Mouse (Mus musculus): Measurements from ENCODE around the gene Kirrel3. TPM values are rescaled to one million over a fixed set of nuclear protein-coding genes. Genes with fewer than 3 reads are reported as not detected.

Gene Kirrel3
- polyA plus RNA-seq, 1 experiment = 0.80 TPM

DNA sequence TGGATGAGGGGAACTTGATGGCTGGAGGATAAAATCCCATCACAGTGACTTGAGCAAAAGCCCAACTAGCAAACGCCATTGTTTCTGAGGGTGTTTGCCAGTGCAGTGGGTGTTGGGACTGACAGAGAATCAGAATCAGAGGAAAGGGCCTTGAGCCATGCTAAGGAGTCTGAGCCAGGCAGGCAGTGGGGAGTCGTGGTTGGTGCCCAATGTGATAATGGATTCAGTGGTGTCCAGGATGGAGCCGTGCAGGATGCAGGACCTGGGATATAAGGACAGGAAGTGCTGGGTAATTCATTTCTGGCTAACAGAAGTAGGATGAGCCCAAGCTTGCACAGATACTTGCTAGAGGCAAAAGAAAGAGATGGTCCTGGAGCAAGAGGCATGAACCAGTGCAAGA is 477.9 kb downstream of the Kirrel3 start:
- no peak for DNase-seq
- TF ChIP-seq CTCF (IDR thresholded peaks at IDR 0.05; ENCODE audit: insufficient read depth, low read length) (no peak), POLR2A (IDR thresholded peaks at IDR 0.05; ENCODE audit: borderline replicate concordance, extremely low read depth, low read depth, low read length) (no peak)
- H3K4me3 ChIP-seq (replicated peaks; ENCODE audit: extremely low read depth, low read depth, low read length) = no peak overlapping the region
- H3K4me1 ChIP-seq (ENCODE audit: control insufficient read depth, insufficient read depth, low read length) = no peaks in the 10 kb centered on the region
- WGBS = 61% methylated on average over 3 of the region's 3 CpGs

DNA sequence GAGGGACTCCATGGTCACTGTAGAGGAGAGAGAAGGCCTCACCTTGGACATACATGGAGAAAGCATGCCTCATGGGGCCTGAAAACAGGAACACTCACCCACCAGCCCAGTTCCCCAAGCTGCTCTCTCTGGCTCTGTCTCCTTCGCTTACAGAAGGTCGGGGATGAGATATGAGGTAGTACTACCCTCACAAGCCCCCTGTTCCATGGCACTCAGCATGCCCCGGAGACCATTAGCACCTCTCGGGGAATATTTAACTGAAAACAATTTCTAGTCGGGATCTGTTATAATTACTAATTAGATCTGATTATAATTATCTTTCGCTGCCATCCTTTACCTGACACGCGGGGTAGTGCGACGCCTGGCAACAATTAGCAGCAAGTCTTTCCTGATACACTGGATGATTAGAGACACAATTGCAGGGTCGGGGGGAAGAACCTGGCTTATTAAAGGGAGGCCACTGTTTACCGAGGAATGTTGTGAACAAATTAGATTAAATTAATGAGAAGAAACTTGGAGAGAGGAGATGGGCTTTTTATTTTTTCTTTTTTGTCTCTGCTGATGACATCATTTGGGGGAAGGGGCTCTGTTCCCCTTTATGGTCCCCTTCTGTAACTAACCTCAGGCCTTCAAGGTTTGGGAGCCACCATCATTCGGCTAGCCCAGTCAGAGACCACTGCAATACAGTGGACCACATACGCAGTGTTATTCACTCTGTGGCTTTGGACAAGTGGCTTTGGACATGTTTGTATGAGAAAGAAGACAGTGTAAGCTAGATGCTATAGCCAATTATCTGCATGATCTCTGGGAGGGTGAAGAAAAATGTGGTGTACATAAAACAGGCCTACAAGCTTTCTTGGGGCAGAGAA is 478.7 kb downstream of the Kirrel3 start:
- no peak for DNase-seq
- TF ChIP-seq POLR2A (IDR thresholded peaks at IDR 0.05; ENCODE audit: borderline replicate concordance, extremely low read depth, low read depth, low read length) (no peak), CTCF (IDR thresholded peaks at IDR 0.05; ENCODE audit: insufficient read depth, low read length) (no peak)
- H3K4me1 ChIP-seq (ENCODE audit: control insufficient read depth, insufficient read depth, low read length) = no peaks in the 10 kb centered on the region
- 87% methylated on average over 14 of the region's 14 CpGs for WGBS
- H3K4me3 ChIP-seq (replicated peaks; ENCODE audit: extremely low read depth, low read depth, low read length) = no peak overlapping the region

- TF ChIP-seq CTCF (IDR thresholded peaks at IDR 0.05; ENCODE audit: insufficient read depth, low read length) (no peak), POLR2A (IDR thresholded peaks at IDR 0.05; ENCODE audit: borderline replicate concordance, extremely low read depth, low read depth, low read length) (no peak)
- WGBS = 50% methylated on average over 4 of the region's 4 CpGs
- H3K4me3 ChIP-seq (replicated peaks; ENCODE audit: extremely low read depth, low read depth, low read length) = no peak overlapping the region
- no peak for DNase-seq
- no peaks in the 10 kb centered on the region for H3K4me1 ChIP-seq (ENCODE audit: control insufficient read depth, insufficient read depth, low read length)
Measured at GRCm38 (mm10) chr9:34965041-34965415, 479.3 kb downstream of the Kirrel3 start.

GRCm38 (mm10) chr9:34967772-34968171 is 482.1 kb downstream of the Kirrel3 start:
- DNase-seq = no peak
- no peak overlapping the region for H3K4me3 ChIP-seq (replicated peaks; ENCODE audit: extremely low read depth, low read depth, low read length)
- TF ChIP-seq CTCF (IDR thresholded peaks at IDR 0.05; ENCODE audit: insufficient read depth, low read length) = no peak
- TF ChIP-seq POLR2A (IDR thresholded peaks at IDR 0.05; ENCODE audit: borderline replicate concordance, extremely low read depth, low read depth, low read length) = no peak
- H3K4me1 ChIP-seq (ENCODE audit: control insufficient read depth, insufficient read depth, low read length) = no peaks in the 10 kb centered on the region
- WGBS = 36% methylated on average over 6 of the region's 6 CpGs

GRCm38 (mm10) chr9:34969881-34970490 is 484.3 kb downstream of the Kirrel3 start:
- TF ChIP-seq CTCF (IDR thresholded peaks at IDR 0.05; ENCODE audit: insufficient read depth, low read length) = no peak

GRCm38 (mm10) chr9:34974326-34974725 is 488.6 kb downstream of the Kirrel3 start:
- H3K4me3 ChIP-seq (replicated peaks; ENCODE audit: extremely low read depth, low read depth, low read length) = no peak overlapping the region
- DNase-seq = no peak
- 100% methylated on average over 1 of the region's 1 CpGs for WGBS
- no peaks in the 10 kb centered on the region for H3K4me1 ChIP-seq (ENCODE audit: control insufficient read depth, insufficient read depth, low read length)
- TF ChIP-seq POLR2A (IDR thresholded peaks at IDR 0.05; ENCODE audit: borderline replicate concordance, extremely low read depth, low read depth, low read length) = no peak

More at GRCm38 (mm10) chr9:34969881-34970490, 484.3 kb downstream of the Kirrel3 start:
- WGBS = 62% methylated on average over 6 of the region's 6 CpGs
- no peak for DNase-seq
- H3K4me3 ChIP-seq (replicated peaks; ENCODE audit: extremely low read depth, low read depth, low read length) = no peak overlapping the region
- no peaks in the 10 kb centered on the region for H3K4me1 ChIP-seq (ENCODE audit: control insufficient read depth, insufficient read depth, low read length)

GRCm38 (mm10) chr9:34975245-34975644 is 489.6 kb downstream of the Kirrel3 start:
- DNase-seq = no peak
- WGBS = 88% methylated on average over 6 of the region's 6 CpGs
- H3K4me3 ChIP-seq (replicated peaks; ENCODE audit: extremely low read depth, low read depth, low read length) = no peak overlapping the region
- no peaks in the 10 kb centered on the region for H3K4me1 ChIP-seq (ENCODE audit: control insufficient read depth, insufficient read depth, low read length)
- no peak for TF ChIP-seq CTCF (IDR thresholded peaks at IDR 0.05; ENCODE audit: insufficient read depth, low read length)
- no peak for TF ChIP-seq POLR2A (IDR thresholded peaks at IDR 0.05; ENCODE audit: borderline replicate concordance, extremely low read depth, low read depth, low read length)

- Histone ChIP-seq H3K4me3 (replicated peaks; ENCODE audit: extremely low read depth, low read depth, low read length) (no peak overlapping the region), H3K4me1 (ENCODE audit: control insufficient read depth, insufficient read depth, low read length) (no peaks in the 10 kb centered on the region)
- TF ChIP-seq POLR2A (IDR thresholded peaks at IDR 0.05; ENCODE audit: borderline replicate concordance, extremely low read depth, low read depth, low read length) = no peak
- no peak for TF ChIP-seq CTCF (IDR thresholded peaks at IDR 0.05; ENCODE audit: insufficient read depth, low read length)
- WGBS = 58% methylated on average over 8 of the region's 8 CpGs
- DNase-seq = no peak
Measured at GRCm38 (mm10) chr9:34976596-34977462, 491.1 kb downstream of the Kirrel3 start.

- Histone ChIP-seq H3K4me3 (replicated peaks; ENCODE audit: extremely low read depth, low read depth, low read length) (no peak overlapping the region), H3K4me1 (ENCODE audit: control insufficient read depth, insufficient read depth, low read length) (no peaks in the 10 kb centered on the region)
- no peak for TF ChIP-seq CTCF (IDR thresholded peaks at IDR 0.05; ENCODE audit: insufficient read depth, low read length)
- TF ChIP-seq POLR2A (IDR thresholded peaks at IDR 0.05; ENCODE audit: borderline replicate concordance, extremely low read depth, low read depth, low read length) = no peak
- DNase-seq = no peak
- WGBS = 72% methylated on average over 8 of the region's 8 CpGs
Measured at GRCm38 (mm10) chr9:34977700-34978099, 492.0 kb downstream of the Kirrel3 start.
